Mouse (Mus musculus): ENCODE data around the gene Lancl1. TPM values are rescaled to one million over a fixed set of nuclear protein-coding genes. Genes with fewer than 3 reads are reported as not detected.

Lancl1 gene
- 100 to 1,000 TPM; 131 to 133 TPM for total RNA-seq (2021)

GRCm38 (mm10) chr1:67038246-67038987, at the start of gene Lancl1:
Lancl1 (minus strand) TSS chr1:67038872.
- intact Hi-C loops (cut with DNase I) = no loop called here
- peak; percentile 89 for DNase-seq

- DNase-seq = no peak
- intact Hi-C loops (cut with DNase I) = no loop called here
These were observed 40.5 kb upstream of the Lancl1 start for GRCm38 (mm10) chr1:67079146-67079545.

- intact Hi-C loops (cut with DNase I) = no loop called here
- no peak for DNase-seq
These were observed 40.0 kb upstream of the Lancl1 start for GRCm38 (mm10) chr1:67078666-67079065.

- no peak for DNase-seq
- intact Hi-C loops (cut with DNase I) = no loop called here
These were observed 39.1 kb upstream of the Lancl1 start for GRCm38 (mm10) chr1:67077739-67078138.

GRCm38 (mm10) chr1:67067561-67067960, 28.9 kb upstream of the Lancl1 start:
- intact Hi-C loops (cut with DNase I) = no loop called here
- no peak for DNase-seq

- intact Hi-C loops (cut with DNase I) = no loop called here
- no peak for DNase-seq
These were observed 26.9 kb upstream of the Lancl1 start for GRCm38 (mm10) chr1:67065347-67066270.

- DNase-seq = peak; percentile 66
- intact Hi-C loops (cut with DNase I) = no loop called here
These were observed 22.9 kb upstream of the Lancl1 start for GRCm38 (mm10) chr1:67061456-67062085.

- intact Hi-C loops (cut with DNase I) = no loop called here
- DNase-seq = no peak
These were observed 17.1 kb upstream of the Lancl1 start for GRCm38 (mm10) chr1:67055816-67056215.

- DNase-seq = no peak
- intact Hi-C loops (cut with DNase I) = no loop called here
These were observed 14.0 kb upstream of the Lancl1 start for GRCm38 (mm10) chr1:67052721-67053120.

GRCm38 (mm10) chr1:67049600-67049999, 10.9 kb upstream of the Lancl1 start:
- intact Hi-C loops (cut with DNase I) = no loop called here

GRCm38 (mm10) chr1:67048696-67049095, 10.0 kb upstream of the Lancl1 start:
- no peak for DNase-seq
- intact Hi-C loops (cut with DNase I) = no loop called here

More at GRCm38 (mm10) chr1:67049600-67049999, 10.9 kb upstream of the Lancl1 start:
- no peak for DNase-seq

GRCm38 (mm10) chr1:67045100-67045499, 6.4 kb upstream of the Lancl1 start:
- DNase-seq = no peak
- intact Hi-C loops (cut with DNase I) = no loop called here

- intact Hi-C loops (cut with DNase I) = no loop called here
- no peak for DNase-seq
These were observed 3.9 kb upstream of the Lancl1 start for GRCm38 (mm10) chr1:67042583-67042982.

- no peak for DNase-seq
- intact Hi-C loops (cut with DNase I) = no loop called here
These were observed 411 bp upstream of the Lancl1 start for GRCm38 (mm10) chr1:67039083-67039482.

GRCm38 (mm10) chr1:67037198-67037597, 1.5 kb downstream of the Lancl1 start:
- intact Hi-C loops (cut with DNase I) = no loop called here
- no peak for DNase-seq

GRCm38 (mm10) chr1:67033278-67033677, 5.4 kb downstream of the Lancl1 start:
- no peak for DNase-seq
- intact Hi-C loops (cut with DNase I) = no loop called here

GRCm38 (mm10) chr1:67026927-67027511, 11.7 kb downstream of the Lancl1 start:
- DNase-seq = no peak
- intact Hi-C loops (cut with DNase I) = no loop called here

- intact Hi-C loops (cut with DNase I) = no loop called here
- DNase-seq = no peak
These were observed 12.5 kb downstream of the Lancl1 start for GRCm38 (mm10) chr1:67026142-67026541.

- no peak for DNase-seq
- intact Hi-C loops (cut with DNase I) = no loop called here
These were observed 15.9 kb downstream of the Lancl1 start for GRCm38 (mm10) chr1:67022767-67023166.

GRCm38 (mm10) chr1:67022051-67022450, 16.6 kb downstream of the Lancl1 start:
- intact Hi-C loops (cut with DNase I) = no loop called here
- DNase-seq = no peak

GRCm38 (mm10) chr1:67020637-67021161, 18.0 kb downstream of the Lancl1 start:
- intact Hi-C loops (cut with DNase I) = no loop called here
- DNase-seq = no peak

Data from left cerebral cortex, postnatal 4 days (tissue).